Mouse (Mus musculus) ES-E14 (cell line): ENCODE measurements around the gene Snn.

Experiments used
- CHD2 ChIP-seq: IDR thresholded peaks from 2 replicates; pipeline ENCODE4 v1.6.1; 2014; ENCODE audit warnings: mild to moderate bottlenecking, low read depth, low read length, inconsistent platforms
- HCFC1 ChIP-seq: IDR thresholded peaks from 2 replicates; pipeline ENCODE4 v1.6.1; 2012; ENCODE audit warnings: low read length, inconsistent platforms, borderline replicate concordance; ENCODE audit not compliant: insufficient read depth
- ZC3H11A ChIP-seq: IDR thresholded peaks from 2 replicates; pipeline ENCODE4 v1.6.1; 2012; ENCODE audit warnings: low read depth, mild to moderate bottlenecking, inconsistent platforms, low read length, borderline replicate concordance
- ZNF384 ChIP-seq: IDR thresholded peaks from 2 replicates; pipeline ENCODE4 v1.6.1; 2012; ENCODE audit warnings: low read depth, low read length, inconsistent platforms

DNA sequence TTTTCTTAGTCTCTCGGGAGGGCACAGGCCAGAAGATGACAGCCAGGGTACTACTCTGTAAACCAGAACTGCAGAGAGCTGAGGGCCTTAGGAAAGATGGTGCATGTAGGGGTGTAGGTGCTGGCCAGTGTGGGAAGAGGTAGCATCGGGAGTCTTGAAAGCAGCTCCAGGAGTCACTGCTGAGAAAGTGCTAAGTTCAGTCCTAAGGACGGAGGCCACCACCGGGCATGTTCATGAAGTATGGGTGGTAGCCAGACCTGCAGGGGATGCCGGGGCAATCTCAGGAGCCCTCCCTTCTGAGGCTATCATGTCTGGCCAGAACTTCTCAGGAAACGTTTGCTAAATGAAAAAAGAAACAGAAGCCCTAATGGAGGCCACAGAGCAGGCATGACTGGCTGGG is 8.5 kb downstream of the Snn start:
- TF ChIP-seq CHD2 (no peak), ZNF384 (no peak), ZC3H11A (no peak), HCFC1 (no peak)
